Comparison of ENCODE assay signal across 9 mouse cellular contexts in the genomic region with DNA sequence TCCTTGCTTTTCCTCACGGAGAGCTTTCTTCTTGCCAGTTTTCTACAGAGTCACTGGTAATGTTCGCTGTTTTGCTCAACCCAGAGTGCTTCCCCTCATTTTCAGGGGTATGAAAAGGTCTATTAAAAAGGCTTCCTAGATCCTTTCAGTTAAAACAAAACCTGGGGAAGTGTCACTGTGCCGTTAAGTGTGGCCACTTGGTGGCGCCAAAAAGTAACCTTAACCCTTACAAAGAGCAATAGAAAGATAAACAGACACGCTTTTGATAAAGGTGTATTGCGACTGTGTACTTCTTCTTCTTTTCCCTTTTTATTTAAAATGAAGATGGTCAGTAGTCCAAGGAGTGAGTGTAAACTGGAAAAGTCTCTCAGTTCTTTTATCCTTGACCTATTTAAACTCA.
DNase-seq lines count a peak whose midpoint lies in the region; ATAC-seq and TF ChIP-seq lines count a peak whose summit lies in the region.
"Had no signal": no experiment of that assay in that cellular context is flagged by ENCODE, and none has a peak within 500 bp of the region (broad histone marks: within the 10 kb centered on the region; RNA-seq: fewer than 3 reads in every experiment).

No protein-coding gene starts in this region.

- peak; percentile 13 to 52 for DNase-seq in heart, adult 2 months
- DNase-seq in adrenal gland, adult (ENCODE audit: inconsistent age in 2 of 2, low spot score in 1 of 2): peak; percentile 41 to 83
- DNase-seq in embryo, embryonic 10.5 days (ENCODE audit: low spot score): peak; percentile 84
- peak; percentile 52 to 66 for DNase-seq in heart, postnatal 14 days
- peak; percentile 47 to 74 for DNase-seq in layer of hippocampus, adult 2 months (ENCODE audit: low spot score in 2 of 2)
- DNase-seq in right cerebral cortex, postnatal 14 days: peak; percentile 65

- H3K27ac ChIP-seq in heart, adult 2 months: no peak overlapping the region
- no peak overlapping the region for H3K27ac ChIP-seq in heart, embryonic 11.5 days (ENCODE audit: low read depth, low read length)
- H3K27ac ChIP-seq in layer of hippocampus, adult 2 months: no peak overlapping the region
- H3K27ac ChIP-seq: stomach, embryonic 15.5 days had no signal

- H3K79me2 ChIP-seq in heart, adult 2 months (replicated peaks; ENCODE audit: control insufficient read depth, insufficient read depth, low read length): no peaks in the 10 kb centered on the region

- no peaks in the 10 kb centered on the region for H3K4me1 ChIP-seq in heart, adult 2 months (ENCODE audit: control insufficient read depth, insufficient read depth, low read length)
- no peaks in the 10 kb centered on the region for H3K4me1 ChIP-seq in heart, embryonic 11.5 days (ENCODE audit: control insufficient read depth, insufficient read depth, low read length)
- H3K4me1 ChIP-seq: stomach, embryonic 15.5 days had no signal

- no peak overlapping the region for H3K9ac ChIP-seq in heart, adult 2 months (ENCODE audit: low read depth, low read length)
- H3K9ac ChIP-seq in heart, embryonic 11.5 days (ENCODE audit: low read depth, low read length): no peak overlapping the region
- H3K9ac ChIP-seq: stomach, embryonic 15.5 days had no signal

- 7% methylated on average over 6 of the region's 6 CpGs for WGBS in heart, adult 2 months
- WGBS in heart, embryonic 11.5 days (ENCODE audit: insufficient replicate concordance): 19% methylated on average over 6 of the region's 6 CpGs

- TF ChIP-seq POLR2A in heart, adult 2 months (IDR thresholded peaks at IDR 0.05; ENCODE audit: insufficient read depth, low read depth, low read length): no peak

- TF ChIP-seq CTCF in heart, adult 2 months (IDR thresholded peaks at IDR 0.05): peak; percentile 80
- TF ChIP-seq CTCF in layer of hippocampus, adult 2 months (conservative IDR thresholded peaks at IDR 0.05): peak; percentile 88

- ATAC-seq in heart, embryonic 11.5 days (replicated peaks; ENCODE audit: insufficient number of reproducible peaks, low FRiP score, low TSS enrichment): no peak
- peak; percentile 49; the same call in 1 of the 2 replicates for ATAC-seq in megakaryocyte, adult 5-6 weeks (ENCODE audit: poor library complexity, severe bottlenecking)

- H3K9me3 ChIP-seq in heart, embryonic 11.5 days (replicated peaks; ENCODE audit: control insufficient read depth, low read length): no peaks in the 10 kb centered on the region
- H3K9me3 ChIP-seq: stomach, embryonic 15.5 days had no signal

- no peak for TF ChIP-seq EP300 in heart, adult 2 months (IDR thresholded peaks at IDR 0.05; ENCODE audit: insufficient read depth, low read depth, low read length)

- H3K36me3 ChIP-seq in heart, adult 2 months (ENCODE audit: control insufficient read depth, insufficient read depth, low read length): no peaks in the 10 kb centered on the region
- H3K36me3 ChIP-seq in heart, embryonic 11.5 days (ENCODE audit: control insufficient read depth, insufficient read depth, low read length): no peaks in the 10 kb centered on the region
- H3K36me3 ChIP-seq: stomach, embryonic 15.5 days had no signal

- no peak overlapping the region for H3K4me2 ChIP-seq in heart, embryonic 11.5 days
- H3K4me2 ChIP-seq: stomach, embryonic 15.5 days had no signal

- intact Hi-C loops in heart, adult 2 months (cut with DNase I): loop anchor here (1.0 to 10.0 kb wide), 3 partner anchors 326 to 664 kb away; no protein-coding TSS in a partner anchor
- intact Hi-C loops in heart, postnatal 14 days (cut with DNase I): loop anchor here (1.0 to 10.0 kb wide), 3 partner anchors 396 to 664 kb away; a partner anchor contains a TSS

- no peak overlapping the region for H3K4me3 ChIP-seq in heart, adult 2 months
- H3K4me3 ChIP-seq in heart, embryonic 11.5 days (ENCODE audit: low read depth, low read length): no peak overlapping the region
- no peak overlapping the region for H3K4me3 ChIP-seq in layer of hippocampus, adult 2 months
- H3K4me3 ChIP-seq: stomach, embryonic 15.5 days had no signal

- H3K27me3 ChIP-seq in heart, adult 2 months (ENCODE audit: control insufficient read depth, insufficient read depth, low read length): no peaks in the 10 kb centered on the region
- no peaks in the 10 kb centered on the region for H3K27me3 ChIP-seq in heart, embryonic 11.5 days (ENCODE audit: control insufficient read depth, insufficient read depth, low read length)
- H3K27me3 ChIP-seq: stomach, embryonic 15.5 days had no signal

Comparison
In these comparisons a context has a peak if more than half of its experiments do, and no peak if none do; other contexts are left out.
1. DNase-seq: peak in every context shown above with its lines; median percentile 84 in embryo, embryonic 10.5 days; 65 in right cerebral cortex, postnatal 14 days; 62 in adrenal gland, adult; 60 in layer of hippocampus, adult 2 months; 59 in heart, postnatal 14 days; 32 in heart, adult 2 months.